Mouse (Mus musculus) adrenal gland, postnatal 4 days (tissue): ENCODE data around the gene Dnajb12. TPM values are rescaled to one million over a fixed set of nuclear protein-coding genes. Genes with fewer than 3 reads are reported as not detected.

ENCODE experiments used
- DNase-seq, 2 experiments: peaks; one replicate each; pipeline ENCODE4 v3.0.0; 2021 to 2022; ENCODE audit warnings: low spot score in 2 of 2, mixed read lengths in 2 of 2
- total RNA-seq, 2 experiments: library from RNA; stranded (reverse); gene quantifications; 2 replicates each; pipeline ENCODE4 v1.2.3; 2021

Gene Dnajb12
- total RNA-seq, 2 experiments from 2014 or later: 63.9 to 66.3 TPM

DNA sequence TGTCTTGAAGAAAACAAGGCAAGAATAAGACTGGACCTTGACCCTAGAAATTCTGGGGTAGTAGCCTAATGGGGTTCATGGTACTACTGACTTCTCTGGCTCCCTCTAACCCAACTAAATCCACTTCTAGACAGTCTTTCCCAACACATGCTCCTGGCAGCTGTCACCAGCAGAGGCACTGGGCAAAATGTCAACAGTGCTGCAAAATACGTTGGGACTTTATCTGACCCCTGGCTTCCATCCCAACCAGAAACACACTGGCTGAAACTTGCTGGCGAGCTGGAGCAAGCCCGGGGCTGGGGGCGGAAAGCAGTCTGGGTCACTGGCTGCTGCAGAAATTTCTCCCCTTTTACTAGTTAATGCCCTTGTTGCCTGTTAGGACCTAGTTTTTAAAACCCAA is 36.8 kb downstream of the Dnajb12 start:
- no peak for DNase-seq

- no peak for DNase-seq
These were observed 37.3 kb downstream of the Dnajb12 start for GRCm38 (mm10) chr10:59916649-59917048.

- DNase-seq: no peak
These were observed 38.8 kb downstream of the Dnajb12 start for GRCm38 (mm10) chr10:59918111-59918510.

DNA sequence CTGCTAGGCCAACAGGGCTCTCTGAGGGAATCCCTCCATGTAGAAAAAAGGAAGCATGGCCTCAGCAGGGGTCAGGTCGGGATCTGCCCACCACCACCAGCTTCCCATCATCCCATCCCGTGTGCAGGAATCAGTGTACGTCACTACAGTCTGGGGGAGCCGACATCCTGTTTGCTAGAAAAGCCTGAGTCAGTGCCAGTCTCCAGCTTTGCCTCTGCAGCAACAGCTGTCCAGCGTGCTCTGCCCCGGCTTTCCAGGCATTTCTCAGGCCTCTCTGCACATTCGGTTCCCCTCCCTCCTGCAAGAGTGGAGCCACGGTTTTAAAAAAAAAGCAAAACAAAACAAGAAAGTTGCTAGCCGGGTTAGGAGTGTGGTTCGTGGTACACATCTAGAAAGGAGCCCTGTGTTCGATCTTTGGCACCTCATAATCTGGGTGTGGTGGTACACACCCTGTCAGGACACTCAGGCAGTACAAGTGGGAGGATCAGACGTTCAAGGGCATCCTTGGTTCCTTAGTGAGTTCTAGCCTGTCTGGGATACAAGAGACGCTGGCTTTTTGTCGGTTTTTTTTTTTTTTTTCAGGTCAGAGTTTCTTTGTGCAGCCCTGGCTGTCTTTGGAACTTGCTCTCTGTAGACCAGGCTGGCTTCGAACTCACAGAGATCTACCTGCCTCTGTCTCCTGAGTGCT is 40.3 kb downstream of the Dnajb12 start:
- no peak for DNase-seq

DNA sequence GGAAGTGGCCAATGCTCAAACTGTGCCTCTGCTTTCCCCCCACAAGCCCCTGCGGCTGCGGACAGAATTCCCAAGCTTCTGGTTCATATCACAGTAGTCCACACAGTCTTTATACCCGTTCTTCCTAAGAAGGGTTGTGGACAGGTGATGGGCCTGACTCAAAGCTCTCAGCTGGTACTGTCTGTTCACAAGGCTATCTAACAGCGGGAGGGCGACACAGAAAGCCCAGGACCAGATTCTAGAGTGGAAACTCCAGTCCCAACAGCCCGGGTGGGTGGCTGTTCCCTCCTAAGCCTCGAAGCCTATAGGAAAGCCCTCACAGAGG is 41.1 kb downstream of the Dnajb12 start:
- no peak for DNase-seq

DNA sequence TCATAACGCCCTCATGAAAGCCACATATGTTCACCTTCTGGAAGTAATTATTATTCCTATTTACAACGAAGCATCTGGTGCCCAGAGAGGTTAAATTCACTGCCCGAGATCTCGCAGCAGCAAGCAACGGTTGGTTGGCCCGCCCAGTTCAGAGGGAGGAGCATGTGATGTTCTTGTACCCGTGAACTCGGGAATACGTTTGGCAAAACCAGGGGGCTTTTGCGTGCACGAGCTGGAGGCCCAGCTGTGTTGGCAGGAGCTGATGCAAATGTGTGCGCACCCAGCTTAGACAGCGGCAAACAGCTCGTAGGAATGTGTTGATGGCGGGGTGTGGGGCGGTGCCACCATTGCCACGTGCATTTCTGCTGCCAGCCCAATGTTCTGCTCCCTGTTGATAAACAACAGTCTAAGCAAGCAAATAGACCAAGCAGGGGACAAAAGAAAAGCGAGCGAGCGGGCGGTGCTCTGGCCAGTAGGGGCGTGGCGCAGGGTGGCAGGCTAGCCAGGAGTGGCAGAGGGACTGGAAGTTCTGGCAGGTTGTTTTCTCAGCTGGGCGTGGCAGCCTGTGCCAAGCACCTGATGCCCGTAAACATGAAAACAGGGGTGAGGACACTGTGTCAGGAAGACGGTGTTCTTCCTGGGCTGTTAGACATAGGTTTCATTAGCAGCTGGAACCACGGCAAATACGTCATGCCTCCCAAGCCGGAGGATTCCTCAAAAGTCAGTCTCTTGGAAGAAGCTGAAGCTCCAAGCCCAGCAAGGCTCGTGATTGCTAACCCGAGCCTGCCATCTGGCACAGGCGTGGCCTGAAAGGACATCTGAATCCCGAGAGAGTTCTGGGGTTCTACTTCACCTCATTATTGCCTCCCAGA is 41.7 kb downstream of the Dnajb12 start:
- no peak for DNase-seq

GRCm38 (mm10) chr10:59923493-59923892 is 44.1 kb downstream of the Dnajb12 start:
- no peak for DNase-seq

- no peak for DNase-seq
These were observed 44.9 kb downstream of the Dnajb12 start for GRCm38 (mm10) chr10:59924305-59924704.

DNA sequence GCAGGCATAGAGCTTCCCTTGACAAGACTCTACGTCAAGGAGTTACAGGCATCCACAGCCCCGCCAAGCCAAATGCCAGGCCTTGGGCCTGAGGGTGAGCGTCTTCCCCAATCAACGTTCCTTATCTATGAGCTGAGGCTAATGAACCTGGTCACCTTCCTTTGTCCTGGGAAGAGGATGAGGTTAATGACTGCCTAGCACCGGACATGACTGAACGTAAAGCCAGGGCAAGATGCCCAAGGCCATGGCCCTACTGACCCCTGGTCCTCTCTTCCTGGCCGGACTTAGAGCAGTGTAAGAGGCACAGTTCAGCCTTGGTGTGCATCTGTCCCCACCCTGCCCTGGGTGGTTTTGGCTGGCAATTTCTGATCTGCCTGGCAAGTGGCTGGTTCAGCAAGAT is 49.8 kb downstream of the Dnajb12 start:
- DNase-seq: no peak

DNA sequence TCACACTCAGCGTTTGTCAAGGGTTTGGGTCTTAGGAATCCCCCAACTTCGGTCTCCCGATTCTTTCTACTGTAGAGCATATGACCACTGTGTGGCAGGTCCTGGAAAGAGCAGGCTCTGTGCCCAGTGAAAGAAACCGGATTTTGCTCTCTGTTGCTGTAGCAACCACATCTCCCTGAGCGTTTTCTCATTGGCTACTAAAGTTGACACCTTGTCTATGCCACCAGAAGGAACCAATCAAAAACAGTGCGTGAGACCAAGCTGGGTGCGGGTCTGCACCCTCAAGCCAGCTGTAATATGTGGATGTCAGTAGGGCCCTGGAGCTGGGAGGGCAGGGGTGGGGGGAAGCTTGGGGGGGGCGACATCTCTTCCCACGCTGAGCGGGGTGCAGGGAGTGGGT is 51.6 kb downstream of the Dnajb12 start:
- DNase-seq: no peak

DNA sequence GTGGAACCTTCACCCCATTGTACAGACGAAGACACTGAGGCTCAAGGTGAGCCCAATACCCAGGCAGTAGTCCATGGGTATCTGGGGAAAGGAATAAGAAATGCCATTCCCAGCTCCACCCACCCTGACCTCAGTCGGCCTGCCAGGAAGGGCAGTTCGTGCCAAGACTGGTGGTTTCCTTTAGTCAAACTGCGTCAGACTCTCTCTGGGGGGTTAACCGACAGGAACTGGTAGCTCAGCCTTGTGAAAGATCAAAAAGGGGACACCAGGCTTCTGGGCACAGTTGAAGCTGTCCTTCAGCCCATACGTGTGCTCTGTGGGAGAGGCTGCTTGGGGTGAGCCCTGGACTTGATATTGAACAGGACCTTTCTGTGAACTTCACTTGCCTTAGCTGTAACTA is 53.2 kb downstream of the Dnajb12 start:
- no peak for DNase-seq

DNA sequence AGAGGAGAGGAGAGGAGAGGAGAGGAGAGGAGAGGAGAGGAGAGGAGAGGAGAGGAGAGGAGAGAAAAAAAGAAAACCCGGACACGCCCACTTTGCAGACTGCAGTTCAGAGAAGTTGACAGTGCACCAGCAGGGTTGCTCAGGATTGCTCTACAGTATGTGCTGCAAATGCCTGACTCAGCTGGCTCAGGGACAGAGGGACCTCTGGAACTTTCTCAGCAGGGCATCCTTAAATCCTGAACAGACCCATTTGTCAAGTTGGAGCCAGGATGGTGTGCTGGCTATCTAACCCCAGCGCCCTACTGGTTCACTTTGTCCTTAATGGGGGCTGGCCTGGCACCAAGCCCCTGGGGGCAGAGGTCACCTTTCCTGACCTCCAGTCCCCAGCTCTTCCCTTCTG is 54.7 kb downstream of the Dnajb12 start:
- no peak for DNase-seq

DNA sequence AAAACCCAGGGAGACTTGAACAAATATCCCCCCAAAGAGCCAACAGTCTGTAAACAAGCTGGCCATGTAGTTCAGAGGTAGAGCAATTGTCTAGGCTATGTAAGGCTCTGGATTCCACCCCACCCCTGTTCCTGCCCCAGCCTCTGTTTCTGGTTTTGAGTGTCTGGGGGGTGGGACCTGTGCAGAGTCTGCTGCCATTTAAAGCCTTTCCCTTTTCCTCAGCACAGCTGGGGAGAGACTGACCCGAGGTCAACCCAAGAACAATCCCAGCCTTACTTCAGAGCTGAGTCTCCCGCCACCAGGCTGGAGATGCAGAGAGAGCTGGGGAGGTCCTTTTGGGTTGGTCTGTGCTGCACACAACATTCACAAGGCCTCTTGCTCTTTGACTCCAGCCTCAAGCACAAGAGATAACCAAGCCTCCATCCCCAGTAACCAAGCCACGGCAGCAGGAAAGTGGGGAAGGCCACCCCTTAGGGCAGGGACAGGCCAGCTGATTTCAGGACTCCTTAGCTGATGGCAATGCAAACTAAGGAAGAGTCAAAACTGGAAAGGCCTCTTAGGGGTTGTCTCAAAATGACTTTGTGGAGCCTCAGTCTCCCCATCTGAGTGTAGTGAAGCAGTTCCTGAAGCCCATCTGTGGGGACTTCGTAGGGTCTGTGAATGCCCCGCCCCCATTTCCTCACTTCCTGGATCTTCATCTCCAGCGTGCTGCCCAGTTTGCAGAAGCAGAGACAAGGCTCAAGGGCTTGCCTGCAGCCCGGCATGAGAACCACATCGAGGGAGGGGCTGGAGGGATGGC is 56.9 kb downstream of the Dnajb12 start:
- no peak for DNase-seq

- DNase-seq: no peak
These were observed 59.3 kb downstream of the Dnajb12 start for GRCm38 (mm10) chr10:59938662-59939061.

DNA sequence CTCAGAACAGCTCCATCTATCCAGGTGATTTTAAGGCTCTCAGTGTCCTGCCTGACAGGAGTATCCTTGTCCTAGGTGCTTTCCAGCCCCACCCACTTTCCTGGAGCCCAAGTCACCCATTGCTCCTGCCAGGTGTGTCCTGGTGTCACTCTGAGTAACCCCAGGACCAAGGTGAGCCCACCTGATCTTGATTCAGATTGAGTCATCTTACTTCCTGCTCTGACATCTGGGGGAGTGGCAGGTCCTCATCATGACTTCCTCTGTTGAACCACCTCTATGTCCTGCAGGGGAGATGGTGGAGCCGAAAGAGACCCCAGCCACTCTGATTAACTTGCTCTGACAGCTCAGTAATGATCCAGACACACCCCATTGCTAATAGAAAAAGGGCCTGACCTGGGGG is 59.7 kb downstream of the Dnajb12 start:
- DNase-seq: no peak

- no peak for DNase-seq
These were observed 63.0 kb downstream of the Dnajb12 start for GRCm38 (mm10) chr10:59942281-59942846.

- no peak for DNase-seq
These were observed 63.6 kb downstream of the Dnajb12 start for GRCm38 (mm10) chr10:59942847-59943420.

DNA sequence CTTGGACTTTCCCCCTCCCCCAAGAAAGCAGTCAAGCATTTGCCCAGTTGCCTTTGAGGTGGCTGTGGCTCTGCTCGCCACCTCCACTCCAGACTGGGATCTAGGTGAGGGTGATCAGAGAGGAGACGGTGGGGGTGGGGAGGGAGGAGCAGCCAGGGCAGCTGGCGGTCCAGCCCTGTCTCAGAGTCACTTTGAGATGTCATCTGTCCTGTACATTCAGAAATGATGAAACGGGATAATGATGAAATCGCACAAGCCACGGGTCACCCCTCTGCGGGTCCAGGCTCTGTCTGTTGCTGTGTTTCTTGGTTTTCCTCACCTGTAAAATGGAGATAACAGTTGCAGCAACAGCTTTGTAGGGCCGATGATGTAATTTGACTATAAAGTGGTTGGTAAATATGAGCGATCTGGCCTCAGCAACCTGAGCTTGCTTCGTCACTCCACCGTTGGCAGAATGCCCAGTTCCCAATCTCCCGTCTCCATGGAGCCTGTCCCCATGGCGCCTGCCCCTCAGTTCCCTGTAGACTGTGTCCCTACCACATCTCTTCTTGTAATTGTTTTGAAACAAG is 64.1 kb downstream of the Dnajb12 start:
- peak; percentile 69 to 72 for DNase-seq

- no peak for DNase-seq
These were observed 66.1 kb downstream of the Dnajb12 start for GRCm38 (mm10) chr10:59945416-59945815.

GRCm38 (mm10) chr10:59946362-59946761 is 67.0 kb downstream of the Dnajb12 start:
- DNase-seq: no peak
